Mouse (Mus musculus): ENCODE results near the gene Ankmy2.
"Not testable (repeated sequence)": the region's sequence is repeated elsewhere in the genome, so short reads cannot be mapped to it uniquely, and the experiment has no call there.

Gene Ankmy2

DNA sequence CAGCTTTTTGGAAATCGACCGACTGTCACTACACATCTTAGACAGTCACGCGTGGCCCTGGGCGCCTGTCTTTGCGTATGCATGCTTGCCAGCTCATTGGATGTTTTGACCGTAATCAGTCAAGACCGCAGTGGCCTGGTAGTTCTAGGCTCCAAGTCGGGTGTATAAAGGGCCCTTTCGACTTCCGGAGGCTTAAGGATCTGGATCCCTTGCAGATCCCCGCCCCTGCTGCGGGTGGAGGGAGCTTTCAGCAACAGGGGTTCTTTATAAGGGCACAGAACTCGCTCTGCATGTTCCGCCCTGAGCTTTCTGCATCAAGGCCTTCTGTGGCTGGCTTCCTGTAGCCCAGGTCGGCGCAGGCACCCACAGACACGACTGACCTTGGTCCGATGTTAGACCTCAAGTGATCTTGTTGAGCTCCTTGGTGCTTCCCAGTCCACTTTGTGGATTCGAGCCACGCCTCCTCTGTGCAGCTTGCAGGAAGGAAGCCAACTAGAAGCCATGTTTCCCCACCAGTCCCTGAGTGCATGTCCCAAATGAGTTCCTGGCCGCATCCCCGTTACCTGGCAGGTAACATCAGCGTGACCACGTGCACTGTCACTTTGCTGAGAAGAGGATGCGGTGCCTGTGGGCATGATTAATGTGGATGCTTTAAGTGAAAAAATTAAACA, 859 bp downstream of the Ankmy2 start, which contains the start of gene Bzw2:
TSS of gene Bzw2 (minus strand) at position 443 of the 671 bp plus-strand sequence.
- peak; percentile 46 for DNase-seq (ENCODE audit: low read depth, low spot score)

DNA sequence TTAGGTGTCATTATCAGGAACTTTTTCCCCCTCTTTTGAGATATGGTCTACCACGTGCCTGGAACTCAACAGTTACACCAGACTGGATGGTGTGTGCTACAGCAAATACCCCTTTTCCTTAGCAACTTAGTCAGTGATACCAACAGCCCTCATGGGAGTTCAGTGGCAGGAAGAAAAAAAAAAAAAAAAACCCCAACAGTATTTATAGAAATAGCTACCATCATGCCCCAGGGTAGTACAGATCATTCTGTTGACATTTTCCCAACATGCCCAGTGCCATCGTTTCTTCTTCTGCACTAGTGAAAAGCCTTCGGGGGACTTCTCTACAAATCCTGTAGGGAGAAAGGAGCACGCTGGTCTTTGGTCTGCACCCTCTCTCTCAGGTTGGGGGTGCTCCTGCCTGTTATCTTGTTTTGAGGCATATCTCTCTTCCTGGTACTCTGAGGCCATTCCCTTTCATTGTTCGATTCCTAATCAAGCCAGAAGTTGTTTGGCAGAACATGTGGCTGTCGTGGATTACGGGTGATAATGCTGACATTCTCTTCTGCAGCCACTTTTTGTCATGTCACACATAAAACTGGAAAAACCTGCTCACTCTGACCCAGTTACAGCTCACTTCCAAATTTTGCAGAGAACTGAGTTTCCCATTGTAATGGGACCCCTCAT, 7.3 kb downstream of the Ankmy2 start:
- DNase-seq (ENCODE audit: low read depth, low spot score), result no peak

DNA sequence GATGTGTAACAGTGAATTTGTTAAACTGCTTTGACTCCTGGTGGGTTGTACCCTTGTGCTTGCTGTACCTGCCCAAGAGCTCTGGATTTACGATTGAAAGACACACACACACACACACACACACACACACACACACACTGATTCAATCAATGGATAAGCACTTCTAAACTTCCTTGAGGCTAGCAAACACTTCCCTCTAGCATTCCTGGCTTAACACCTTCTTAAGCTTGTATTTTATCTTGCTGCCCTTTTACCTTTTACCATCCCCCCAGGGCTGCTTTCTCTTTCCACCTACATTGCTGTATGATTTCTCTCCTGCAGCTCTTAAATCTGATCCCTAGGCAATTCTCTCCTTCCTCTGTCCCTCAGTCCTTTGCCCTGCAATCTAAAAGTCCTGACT, 8.4 kb downstream of the Ankmy2 start:
- DNase-seq (ENCODE audit: low read depth, low spot score), result no peak

DNA sequence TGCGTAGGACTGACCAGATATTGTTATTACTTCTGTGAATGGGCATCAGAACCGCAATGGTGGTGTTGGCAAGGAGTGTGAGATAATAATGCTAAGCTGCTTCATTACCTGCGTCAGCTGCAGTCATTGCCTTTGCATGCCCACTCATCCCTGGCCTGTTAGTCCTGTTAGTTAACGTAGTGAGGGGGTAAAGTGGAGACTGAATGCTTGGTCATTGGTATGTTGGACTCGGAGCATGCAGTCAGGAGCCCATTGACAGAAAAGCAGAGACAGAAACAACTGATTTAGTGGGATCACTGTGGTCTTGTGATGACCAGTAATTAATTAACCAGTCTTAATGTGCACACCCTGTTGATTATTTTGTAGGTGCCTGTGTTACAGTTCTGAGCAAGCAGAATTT, 20.3 kb downstream of the Ankmy2 start:
- DNase-seq (ENCODE audit: low read depth, low spot score), result no peak

DNA sequence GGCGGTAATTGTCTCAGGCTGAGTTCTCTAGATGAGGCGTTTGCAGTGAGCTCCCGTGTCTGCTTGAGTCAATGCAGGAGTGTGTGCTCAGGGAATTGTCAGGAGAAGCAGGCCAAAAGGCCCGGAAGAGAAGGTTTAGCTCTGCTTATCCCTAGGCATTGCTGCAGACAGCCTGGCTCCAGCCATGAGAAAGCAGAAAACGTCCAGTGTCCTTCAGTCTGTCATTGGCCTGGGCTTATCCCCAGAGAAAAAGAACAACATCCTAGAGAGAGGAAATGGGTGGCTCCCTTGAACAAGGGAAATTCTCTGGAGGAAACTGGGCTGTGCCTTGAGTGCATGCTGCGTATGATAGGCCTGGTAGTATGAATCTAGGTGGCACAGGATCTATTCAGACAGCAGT, 25.7 kb downstream of the Ankmy2 start:
- no peak for DNase-seq (ENCODE audit: low read depth, low spot score)

DNA sequence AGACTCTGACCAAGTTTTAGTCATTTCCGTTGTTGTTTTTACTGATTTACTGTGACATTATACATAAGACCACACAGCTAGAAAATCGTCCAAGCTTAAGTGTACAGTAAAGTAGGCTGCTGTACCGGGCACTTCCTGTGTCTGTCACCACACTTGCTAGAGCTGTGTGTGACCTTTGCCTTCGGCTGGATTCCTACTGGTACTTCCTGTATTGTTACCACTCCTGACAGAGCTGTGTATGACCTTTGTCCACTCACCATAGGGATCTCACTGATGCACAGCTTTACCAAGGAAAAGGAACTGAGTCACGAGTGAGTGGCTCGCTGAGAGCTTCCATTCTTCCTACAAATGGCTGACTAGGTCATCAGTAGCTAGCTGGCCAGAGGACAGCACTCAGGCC, 30.2 kb downstream of the Ankmy2 start:
- DNase-seq (ENCODE audit: low read depth, low spot score), result no peak

DNA sequence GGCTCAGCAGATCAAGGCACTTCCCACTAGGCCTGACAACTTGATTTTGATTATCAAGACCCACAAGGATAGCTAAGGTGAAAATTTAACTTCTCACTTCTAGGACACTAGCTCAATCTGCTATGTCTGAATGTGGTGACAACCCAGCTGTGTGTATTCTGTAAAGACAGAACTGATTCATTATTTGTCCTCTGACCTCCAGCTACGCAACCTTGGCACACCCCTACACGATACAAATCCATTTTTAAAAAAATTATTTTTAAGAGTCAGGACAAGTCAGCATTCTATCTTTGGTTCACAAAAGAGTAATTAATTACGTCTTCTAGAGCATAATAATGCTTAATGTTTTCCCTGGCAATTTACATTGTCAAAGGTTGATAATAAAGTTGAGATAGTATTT, 32.7 kb downstream of the Ankmy2 start:
- DNase-seq (ENCODE audit: low read depth, low spot score), result no peak

DNA sequence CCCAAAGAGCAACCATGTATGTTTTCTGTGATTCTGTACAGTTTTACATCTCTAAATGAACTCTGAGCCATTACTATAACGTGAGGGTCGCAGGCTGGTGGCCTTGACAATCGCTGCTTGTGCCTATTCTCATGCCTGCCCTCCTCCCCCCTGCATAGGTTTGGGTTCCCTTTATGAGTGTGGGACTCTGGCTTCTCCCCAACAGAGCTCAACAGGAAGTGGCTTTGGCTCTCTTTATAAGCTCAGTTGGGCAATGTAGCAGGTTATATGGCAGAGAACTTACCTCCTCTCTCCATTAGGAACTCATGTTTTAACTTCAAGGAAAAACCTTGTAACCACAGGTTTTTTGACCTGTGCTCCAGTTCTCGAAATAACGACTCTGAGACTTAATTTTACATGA, 33.4 kb downstream of the Ankmy2 start:
- DNase-seq (ENCODE audit: low read depth, low spot score), result no peak

DNA sequence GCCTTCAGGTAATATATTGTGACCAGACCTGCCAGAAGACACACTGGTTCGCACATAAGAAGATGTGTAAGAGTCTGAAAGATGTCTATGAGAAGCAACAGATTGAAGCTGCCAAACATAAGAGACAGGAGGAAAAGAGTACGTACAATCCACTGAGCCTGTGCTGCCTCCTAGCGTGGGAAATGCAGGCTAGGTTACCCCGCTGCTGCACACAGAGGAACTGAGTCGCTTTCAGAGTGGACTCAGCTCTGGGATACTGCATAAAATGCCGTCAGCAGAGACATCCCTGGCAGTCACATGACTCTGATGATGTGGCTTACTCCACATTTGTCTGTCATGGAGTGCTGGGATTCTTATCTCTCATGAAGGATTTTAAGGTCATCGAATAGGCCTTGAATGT, 38.1 kb downstream of the Ankmy2 start:
- no peak for DNase-seq (ENCODE audit: low read depth, low spot score)

DNA sequence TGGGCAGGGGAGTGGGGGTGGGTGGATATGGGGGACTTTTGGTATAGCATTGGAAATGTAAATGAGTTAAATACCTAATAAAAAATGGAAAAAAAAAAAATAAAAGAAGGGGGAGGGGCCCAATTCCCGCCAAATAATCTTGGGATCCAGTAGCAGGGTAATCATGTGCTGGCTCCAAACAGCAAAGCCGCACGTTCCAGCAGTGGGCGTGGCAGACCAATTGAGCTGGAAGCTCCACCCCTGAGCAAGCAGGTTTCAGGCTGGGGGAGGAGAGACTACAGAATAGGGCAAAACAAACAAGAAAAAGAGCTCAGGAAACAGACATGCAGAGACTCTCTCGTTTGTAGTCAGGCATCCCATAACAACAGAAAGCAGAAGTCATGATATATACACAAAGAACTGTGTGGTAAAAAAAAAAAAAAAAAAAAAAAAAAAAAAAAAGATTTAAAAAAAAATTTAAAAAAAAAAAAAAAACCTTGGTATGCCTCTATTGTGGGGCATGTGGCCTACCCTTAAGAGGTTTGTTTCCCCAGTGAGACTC, 48.7 kb downstream of the Ankmy2 start:
- DNase-seq (ENCODE audit: low read depth, low spot score), result not testable (repeated sequence)

DNA sequence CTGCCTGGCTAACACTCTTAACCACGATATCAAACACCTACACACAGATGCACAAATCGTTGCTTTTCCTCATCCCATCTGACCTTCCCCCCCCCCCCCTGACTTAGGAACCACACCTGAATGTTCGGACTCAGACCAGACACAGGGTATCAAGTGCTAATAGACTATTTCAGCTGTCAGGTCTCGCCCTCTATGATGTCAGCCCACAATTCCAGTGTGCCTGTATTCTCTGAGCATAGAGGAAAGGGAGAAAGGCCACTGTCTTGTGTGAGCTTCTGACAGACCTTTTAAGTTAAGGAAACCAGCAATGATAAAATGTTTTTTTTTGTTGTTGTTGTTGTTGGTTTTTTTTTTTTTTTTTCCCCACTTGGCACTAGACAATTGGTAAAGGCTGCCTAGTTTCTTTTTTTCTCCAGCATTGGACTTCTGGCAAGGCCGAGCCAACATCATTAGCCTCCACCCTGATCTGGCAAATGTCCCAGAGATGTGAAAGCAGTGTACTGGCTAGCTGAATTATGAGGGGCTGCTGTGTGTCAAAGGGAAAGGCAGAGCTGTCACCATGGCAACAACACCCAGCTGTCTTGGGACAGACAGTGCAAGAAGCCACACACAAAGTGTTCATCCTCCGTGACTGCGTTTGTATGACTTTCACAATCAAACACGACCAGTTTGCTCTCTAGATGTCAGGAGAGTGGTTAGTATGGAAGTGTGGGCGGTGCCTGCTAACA, 50.3 kb downstream of the Ankmy2 start:
- DNase-seq (ENCODE audit: low read depth, low spot score), result peak; percentile 44

DNA sequence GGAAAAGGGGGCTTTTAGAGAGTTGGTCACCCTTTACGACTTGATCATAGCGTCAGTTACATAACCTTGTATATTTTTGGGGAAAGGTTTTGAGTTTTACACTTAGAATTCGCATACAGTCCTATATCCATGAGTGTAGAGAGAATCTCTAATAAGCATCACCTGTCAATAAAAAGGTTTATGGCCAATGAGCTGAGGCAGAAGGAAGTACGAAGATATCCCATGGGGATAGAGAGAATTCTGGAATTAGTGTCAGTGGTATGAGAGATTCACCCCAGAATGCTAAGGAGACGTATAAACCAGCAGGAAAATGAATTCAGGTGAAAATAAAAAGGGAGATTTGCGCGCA, 50.9 kb downstream of the Ankmy2 start:
- no peak for DNase-seq (ENCODE audit: low read depth, low spot score)

DNA sequence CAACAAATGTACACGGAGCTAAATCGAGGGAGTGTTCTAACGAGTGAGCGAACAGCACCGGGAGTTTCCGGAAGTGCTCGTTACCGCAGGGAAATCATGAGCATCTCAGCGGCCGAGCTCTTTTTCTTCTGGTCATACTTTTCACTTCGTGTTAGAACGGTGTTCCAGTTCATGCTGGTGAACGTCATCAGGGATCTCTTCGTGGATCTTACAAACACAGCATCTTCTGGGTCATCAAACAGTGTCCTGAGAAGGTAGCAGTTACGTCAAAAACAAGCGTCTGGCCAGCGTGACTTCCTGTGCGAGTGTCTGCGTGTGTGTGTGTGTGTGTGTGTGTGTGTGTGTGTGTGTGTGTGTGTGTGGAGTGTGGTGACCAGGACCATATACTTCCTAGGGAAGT, 51.5 kb downstream of the Ankmy2 start:
- DNase-seq (ENCODE audit: low read depth, low spot score), result no peak

DNA sequence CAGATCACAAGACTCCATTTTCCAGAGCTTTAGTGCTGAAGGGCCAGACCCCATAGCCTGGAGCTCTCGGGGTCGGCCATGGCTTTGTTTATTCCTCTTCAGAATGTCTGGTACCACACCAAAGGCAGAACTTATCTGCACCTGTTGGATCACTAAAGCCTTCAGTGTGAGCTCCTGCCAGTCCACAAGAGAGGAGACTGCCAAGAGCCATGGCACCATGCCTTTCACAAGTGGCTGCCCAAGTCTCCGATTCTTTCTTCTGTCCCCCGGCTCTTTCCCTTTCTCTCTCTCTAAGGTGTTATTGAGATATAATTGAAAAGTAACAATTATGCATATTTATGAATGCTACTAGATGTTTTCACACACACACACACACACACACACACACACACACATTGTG, 53.2 kb downstream of the Ankmy2 start:
- DNase-seq (ENCODE audit: low read depth, low spot score), result no peak

DNA sequence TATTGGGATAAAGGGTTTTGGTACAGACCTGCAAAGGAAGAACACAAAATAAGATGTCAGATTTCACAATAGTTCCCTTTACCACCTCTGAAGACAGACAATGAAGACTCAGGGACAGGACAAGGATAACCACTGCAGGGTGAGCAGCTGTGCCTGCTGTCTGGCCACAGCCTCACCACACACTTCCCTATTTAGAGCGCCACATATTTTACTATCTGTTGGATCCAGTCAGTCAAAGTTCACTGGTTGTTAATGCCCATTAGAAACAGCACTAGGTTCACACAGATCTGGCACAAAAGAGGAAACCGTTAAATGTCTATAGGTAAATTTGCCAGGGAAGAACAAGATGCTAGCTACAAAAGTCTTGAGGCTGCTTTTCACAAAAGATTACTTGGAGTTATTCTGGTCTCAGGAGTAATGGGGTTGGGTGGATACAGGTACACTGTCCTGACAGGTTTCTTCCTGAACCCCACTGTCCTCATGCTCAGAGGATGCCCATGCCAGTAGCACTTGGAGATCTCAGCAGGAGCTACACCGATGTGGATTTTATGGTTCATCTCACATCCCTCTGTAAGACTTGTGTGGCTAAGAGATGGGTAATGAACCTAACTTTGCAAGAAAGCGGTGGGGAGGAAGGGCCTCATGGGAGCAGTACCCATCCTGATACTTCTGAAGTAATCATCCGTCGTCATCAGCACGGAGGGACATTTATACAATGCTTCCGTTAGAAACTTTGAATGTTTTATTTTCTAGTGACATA, 57.7 kb downstream of the Ankmy2 start:
- DNase-seq (ENCODE audit: low read depth, low spot score), result no peak

DNA sequence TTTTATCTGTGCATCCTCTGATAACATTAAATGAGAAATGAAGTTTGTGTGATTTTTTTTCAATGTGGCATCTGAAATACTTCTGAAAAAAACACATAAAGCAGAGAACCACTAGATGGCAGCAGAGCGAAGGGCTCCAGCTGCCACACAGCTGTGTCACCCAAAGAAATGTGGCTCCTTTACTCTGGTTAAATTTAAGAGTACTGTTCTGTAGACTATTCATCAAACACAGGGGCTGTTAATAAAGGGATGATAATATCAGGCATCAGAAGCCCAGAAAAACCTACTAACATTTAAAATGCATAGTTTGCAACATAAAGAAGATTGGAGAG, 58.2 kb downstream of the Ankmy2 start:
- peak; percentile 63 for DNase-seq (ENCODE audit: low read depth, low spot score)

DNA sequence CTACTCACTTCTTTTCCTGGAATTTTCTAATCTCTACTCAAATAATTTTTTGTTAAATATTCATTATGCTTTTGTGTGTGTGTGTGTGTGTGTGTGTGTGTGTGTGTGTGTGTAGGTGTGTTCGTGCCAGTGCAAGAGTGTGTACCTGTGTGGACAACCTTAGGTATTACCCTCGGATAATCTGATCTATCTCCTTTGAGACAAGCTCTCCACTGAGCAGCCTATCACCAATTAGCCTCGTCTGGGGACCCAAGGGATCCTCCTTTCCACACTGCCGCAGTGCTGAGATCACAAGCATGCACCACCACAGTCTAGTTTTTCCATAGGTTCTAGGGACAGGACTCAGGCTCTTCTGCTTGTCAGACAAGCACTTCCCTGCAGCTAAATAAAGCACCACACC, 59.3 kb downstream of the Ankmy2 start:
- DNase-seq (ENCODE audit: low read depth, low spot score), result no peak

DNA sequence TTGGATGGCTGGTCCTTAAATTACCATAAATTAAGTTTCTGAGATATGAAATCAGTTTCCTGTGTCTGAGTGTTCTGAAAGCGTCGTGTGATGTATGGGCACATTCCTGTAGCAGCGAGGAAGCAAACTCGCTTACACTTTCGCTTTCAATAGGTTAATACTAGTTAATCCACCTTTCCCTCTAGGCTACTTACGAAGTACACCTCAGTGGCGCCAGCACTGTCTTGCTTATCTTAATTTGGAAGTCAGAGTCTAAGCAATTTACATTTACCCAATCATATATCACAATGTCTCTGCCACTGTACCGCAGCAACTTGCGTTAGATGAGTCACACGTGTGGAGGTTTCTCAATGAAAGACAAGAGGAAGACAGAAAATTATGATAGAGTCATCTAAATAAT, 60.0 kb downstream of the Ankmy2 start:
- no peak for DNase-seq (ENCODE audit: low read depth, low spot score)

DNA sequence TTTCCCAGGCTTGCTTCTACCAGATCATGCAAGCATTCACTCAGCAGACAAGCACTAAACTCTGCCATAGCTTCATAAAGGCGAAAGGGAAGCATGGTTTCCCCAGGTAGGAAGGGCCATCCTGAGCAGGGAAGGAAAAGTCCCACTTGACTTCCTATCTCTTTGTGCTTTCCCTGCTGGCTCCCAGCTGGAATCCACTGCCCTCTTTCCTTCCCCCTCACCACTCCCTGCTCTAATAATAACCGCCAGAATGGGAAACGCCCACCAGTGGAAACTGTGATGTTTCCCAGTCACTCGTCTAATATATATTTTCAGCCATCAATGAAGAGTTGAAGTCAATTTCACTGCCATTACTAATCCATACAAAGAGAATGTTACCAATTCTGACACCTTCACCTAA, 67.5 kb downstream of the Ankmy2 start:
- no peak for DNase-seq (ENCODE audit: low read depth, low spot score)

DNA sequence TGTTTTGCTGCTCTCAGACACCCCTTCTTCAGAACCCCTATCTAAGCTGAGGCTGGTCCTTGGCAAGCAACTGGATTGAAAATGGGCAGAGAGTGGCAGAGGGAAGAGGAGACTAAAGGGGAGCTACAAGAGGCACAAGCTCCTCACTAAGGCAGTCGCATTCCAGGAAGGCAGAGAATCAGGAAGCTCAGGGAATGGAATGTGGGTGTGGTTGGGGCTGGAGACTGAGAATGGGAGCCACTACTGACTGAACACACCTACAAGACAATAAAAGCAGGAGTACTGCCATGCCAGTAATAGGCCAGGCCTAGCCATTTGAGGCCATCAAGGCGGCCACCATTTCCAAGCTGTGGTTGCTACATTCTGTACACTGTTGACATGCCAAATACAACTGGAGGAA, 74.5 kb downstream of the Ankmy2 start:
- DNase-seq (ENCODE audit: low read depth, low spot score), result no peak

DNA sequence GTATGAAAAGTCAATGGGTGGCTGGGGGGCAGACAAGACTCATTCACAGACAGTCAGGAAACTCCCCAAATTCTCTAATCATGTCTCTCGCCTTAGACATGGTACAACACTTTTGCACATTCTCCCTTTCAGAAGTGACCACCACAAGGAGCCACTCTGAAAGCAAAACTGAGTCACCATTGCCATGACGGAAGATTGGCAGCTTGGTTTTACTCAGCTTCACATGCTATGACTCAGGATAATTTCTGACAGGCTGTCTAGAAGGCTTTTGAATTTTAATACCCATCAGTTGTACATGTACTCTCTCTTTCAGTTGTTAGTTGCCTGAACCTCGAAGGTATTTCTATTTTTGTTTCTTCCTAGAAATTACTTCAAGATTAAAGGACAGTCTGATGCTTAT, 84.3 kb downstream of the Ankmy2 start:
- DNase-seq (ENCODE audit: low read depth, low spot score), result no peak
